Mouse (Mus musculus): ENCODE measurements around the gene Cox7a1. TPM values are rescaled to one million over a fixed set of nuclear protein-coding genes. Genes with fewer than 3 reads are reported as not detected.

Gene Cox7a1
- not detected for total RNA-seq (2018; cell fraction: chromatin; rRNA removed)
- 10 to 100 TPM in 13 of 26 experiments, 1 to 10 TPM in 13; 1.6 to 20.9 (median 9.1) TPM for total RNA-seq (2018; cell fraction: cytosol; rRNA removed)
- total RNA-seq (2018; cell fraction: nucleus; rRNA removed): 1 to 10 TPM in 2 of 26 experiments, not detected in 24; 4.7 to 5.4 TPM
- polyA plus RNA-seq (2018): 6.1 to 9.1 TPM (median 8.4 TPM) in 3 replicates

- WGBS (ENCODE audit: missing documents): 2% methylated on average over 11 of the region's 11 CpGs
- H3K79me2 ChIP-seq (ENCODE audit: inconsistent target): no peaks in the 10 kb centered on the region
- H3K4me3 ChIP-seq (ENCODE audit: inconsistent target): peak within 1 kb of the TSS; percentile 27
- peak within 1 kb of the TSS; percentile 52 for H3K27ac ChIP-seq
- peaks cover 24% of the 10 kb centered on the region for H3K36me3 ChIP-seq (ENCODE audit: inconsistent target)
Measured at GRCm38 (mm10) chr7:30183879-30184289, at the start of gene Cox7a1. Gene Cox7a1 (plus strand): TSS chr7:30184144.

GRCm38 (mm10) chr7:30136826-30137225 is 47.1 kb upstream of the Cox7a1 start:
- H3K36me3 ChIP-seq (ENCODE audit: inconsistent target): peaks cover 67% of the 10 kb centered on the region
- WGBS (ENCODE audit: missing documents): 96% methylated on average over 10 of the region's 10 CpGs
- H3K79me2 ChIP-seq (ENCODE audit: inconsistent target): peaks cover 38% of the 10 kb centered on the region; the same call in 1 of the 2 replicates

GRCm38 (mm10) chr7:30143170-30143554 is 40.8 kb upstream of the Cox7a1 start:
- 20% methylated on average over 8 of the region's 8 CpGs for WGBS (ENCODE audit: missing documents)
- peaks cover 3% of the 10 kb centered on the region; the same call in 1 of the 2 replicates for H3K79me2 ChIP-seq (ENCODE audit: inconsistent target)
- peaks cover 5% of the 10 kb centered on the region; the same call in 1 of the 2 replicates for H3K36me3 ChIP-seq (ENCODE audit: inconsistent target)
- no peak overlapping the region for H3K4me3 ChIP-seq (ENCODE audit: inconsistent target)
- no peak overlapping the region for H3K27ac ChIP-seq

More at GRCm38 (mm10) chr7:30136826-30137225, 47.1 kb upstream of the Cox7a1 start:
- H3K27ac ChIP-seq: no peak overlapping the region
- H3K4me3 ChIP-seq (ENCODE audit: inconsistent target): no peak overlapping the region

GRCm38 (mm10) chr7:30143555-30144209 is 40.3 kb upstream of the Cox7a1 start:
- Histone ChIP-seq H3K79me2 (ENCODE audit: inconsistent target) (no peaks in the 10 kb centered on the region; the same call in 1 of the 2 replicates), H3K4me3 (ENCODE audit: inconsistent target) (no peak overlapping the region), H3K36me3 (ENCODE audit: inconsistent target) (no peaks in the 10 kb centered on the region; the same call in 1 of the 2 replicates), H3K27ac (no peak overlapping the region)
- WGBS (ENCODE audit: missing documents): 10% methylated on average over 35 of the region's 35 CpGs

- no peak overlapping the region for H3K27ac ChIP-seq
- no peak overlapping the region for H3K4me3 ChIP-seq (ENCODE audit: inconsistent target)
- 96% methylated on average over 5 of the region's 5 CpGs for WGBS (ENCODE audit: missing documents)
- H3K79me2 ChIP-seq (ENCODE audit: inconsistent target): no peaks in the 10 kb centered on the region
- no peaks in the 10 kb centered on the region for H3K36me3 ChIP-seq (ENCODE audit: inconsistent target)
Measured at GRCm38 (mm10) chr7:30147011-30147410, 36.9 kb upstream of the Cox7a1 start.

- H3K4me3 ChIP-seq (ENCODE audit: inconsistent target): no peak overlapping the region
- H3K36me3 ChIP-seq (ENCODE audit: inconsistent target): peaks cover 4% of the 10 kb centered on the region; the same call in 1 of the 2 replicates
- H3K27ac ChIP-seq: no peak overlapping the region
- WGBS (ENCODE audit: missing documents): 90% methylated on average over 1 of the region's 1 CpGs
- H3K79me2 ChIP-seq (ENCODE audit: inconsistent target): no peaks in the 10 kb centered on the region
Measured at GRCm38 (mm10) chr7:30154040-30154439, 29.9 kb upstream of the Cox7a1 start.

GRCm38 (mm10) chr7:30155507-30155906 is 28.4 kb upstream of the Cox7a1 start:
- no peak overlapping the region for H3K4me3 ChIP-seq (ENCODE audit: inconsistent target)
- 92% methylated on average over 3 of the region's 3 CpGs for WGBS (ENCODE audit: missing documents)
- no peaks in the 10 kb centered on the region for H3K79me2 ChIP-seq (ENCODE audit: inconsistent target)
- peaks cover 18% of the 10 kb centered on the region for H3K36me3 ChIP-seq (ENCODE audit: inconsistent target)
- H3K27ac ChIP-seq: no peak overlapping the region

GRCm38 (mm10) chr7:30163113-30163512 is 20.8 kb upstream of the Cox7a1 start:
- Histone ChIP-seq H3K27ac (no peak overlapping the region), H3K36me3 (ENCODE audit: inconsistent target) (peaks cover 51% of the 10 kb centered on the region), H3K4me3 (ENCODE audit: inconsistent target) (no peak overlapping the region), H3K79me2 (ENCODE audit: inconsistent target) (peaks cover 70% of the 10 kb centered on the region)
- WGBS (ENCODE audit: missing documents): 98% methylated on average over 5 of the region's 5 CpGs

GRCm38 (mm10) chr7:30164745-30165144 is 19.2 kb upstream of the Cox7a1 start:
- H3K79me2 ChIP-seq (ENCODE audit: inconsistent target): peaks cover 84% of the 10 kb centered on the region
- peaks cover 42% of the 10 kb centered on the region for H3K36me3 ChIP-seq (ENCODE audit: inconsistent target)
- no peak overlapping the region for H3K4me3 ChIP-seq (ENCODE audit: inconsistent target)
- H3K27ac ChIP-seq: no peak overlapping the region
- 93% methylated on average over 2 of the region's 2 CpGs for WGBS (ENCODE audit: missing documents)

GRCm38 (mm10) chr7:30168914-30169582 is 14.9 kb upstream of the Cox7a1 start:
- Histone ChIP-seq H3K79me2 (ENCODE audit: inconsistent target) (peaks cover 55% of the 10 kb centered on the region), H3K27ac (peak overlapping the region; percentile 80), H3K36me3 (ENCODE audit: inconsistent target) (no peaks in the 10 kb centered on the region), H3K4me3 (ENCODE audit: inconsistent target) (peak overlapping the region; percentile 95)
- WGBS (ENCODE audit: missing documents): 1% methylated on average over 21 of the region's 21 CpGs

- Histone ChIP-seq H3K27ac (peak within 1 kb of the TSS; percentile 80), H3K36me3 (ENCODE audit: inconsistent target) (no peaks in the 10 kb centered on the region), H3K79me2 (ENCODE audit: inconsistent target) (peaks cover 48% of the 10 kb centered on the region), H3K4me3 (ENCODE audit: inconsistent target) (peak within 1 kb of the TSS; percentile 95)
- under 1% methylated on average over 36 of the region's 36 CpGs for WGBS (ENCODE audit: missing documents)
Measured at GRCm38 (mm10) chr7:30169583-30170282, 14.2 kb upstream of the Cox7a1 start, which contains the start of gene Zfp146. Gene Zfp146 (minus strand): TSS chr7:30169750.

GRCm38 (mm10) chr7:30170283-30170951 is 13.5 kb upstream of the Cox7a1 start:
- Histone ChIP-seq H3K27ac (peak overlapping the region; percentile 80), H3K36me3 (ENCODE audit: inconsistent target) (no peaks in the 10 kb centered on the region), H3K79me2 (ENCODE audit: inconsistent target) (peaks cover 41% of the 10 kb centered on the region), H3K4me3 (ENCODE audit: inconsistent target) (peak overlapping the region; percentile 95)
- 21% methylated on average over 11 of the region's 11 CpGs for WGBS (ENCODE audit: missing documents)

- no peak overlapping the region for H3K4me3 ChIP-seq (ENCODE audit: inconsistent target)
- no peaks in the 10 kb centered on the region for H3K79me2 ChIP-seq (ENCODE audit: inconsistent target)
- no peak overlapping the region for H3K27ac ChIP-seq
- 36% methylated on average over 12 of the region's 12 CpGs for WGBS (ENCODE audit: missing documents)
- peaks cover 14% of the 10 kb centered on the region; the same call in 1 of the 2 replicates for H3K36me3 ChIP-seq (ENCODE audit: inconsistent target)
Measured at GRCm38 (mm10) chr7:30176474-30176873, 7.5 kb upstream of the Cox7a1 start.

GRCm38 (mm10) chr7:30178256-30178655 is 5.7 kb upstream of the Cox7a1 start:
- H3K79me2 ChIP-seq (ENCODE audit: inconsistent target): no peaks in the 10 kb centered on the region
- H3K4me3 ChIP-seq (ENCODE audit: inconsistent target): no peak overlapping the region
- H3K36me3 ChIP-seq (ENCODE audit: inconsistent target): peaks cover 14% of the 10 kb centered on the region; the same call in 1 of the 2 replicates
- 97% methylated on average over 11 of the region's 11 CpGs for WGBS (ENCODE audit: missing documents)
- no peak overlapping the region for H3K27ac ChIP-seq

All from macrophage (primary cell).